Mouse (Mus musculus) lung, postnatal 0 days (tissue): ENCODE results near the gene Chil1.

Experiments used
- CTCF ChIP-seq: IDR thresholded peaks from 2 replicates; pipeline ENCODE4 v1.5.1; 2016; ENCODE audit warnings: antibody characterized with exemption, mild to moderate bottlenecking
- EP300 ChIP-seq: IDR thresholded peaks from 2 replicates; pipeline ENCODE4 v1.6.1; 2016; ENCODE audit warnings: antibody characterized with exemption, mild to moderate bottlenecking, control low read depth

- TF ChIP-seq CTCF (no peak), EP300 (no peak)
Measured at GRCm38 (mm10) chr1:134195117-134195516, 13.1 kb downstream of the Chil1 start.
